Mouse (Mus musculus) layer of hippocampus, postnatal 14 days (tissue): Measurements from ENCODE around the gene Trim28. TPM values are rescaled to one million over a fixed set of nuclear protein-coding genes. Genes with fewer than 3 reads are reported as not detected.

Experiments
- DNase-seq, 2 experiments: peaks; one replicate each; pipeline ENCODE4 v3.0.0; 2021 to 2022; ENCODE audit warnings: low spot score in 2 of 2, mixed read lengths in 1 of 2
- total RNA-seq, 2 experiments: library from RNA; stranded (reverse); gene quantifications; 2 replicates each; pipeline ENCODE4 v1.2.3; 2021

The Trim28 gene
- total RNA-seq, 2 experiments from 2014 or later: 236 to 244 TPM

GRCm38 (mm10) chr7:13032541-13032940 is 33.6 kb downstream of the Trim28 start:
- DNase-seq: no peak

GRCm38 (mm10) chr7:13033451-13034147 is 34.7 kb downstream of the Trim28 start:
- no peak for DNase-seq

- DNase-seq: peak; percentile 98 to 99
Measured at GRCm38 (mm10) chr7:13034148-13034977, 35.4 kb downstream of the Trim28 start, which contains the start of gene Chmp2a. TSS of gene Chmp2a (minus strand) at chr7:13034807.

- no peak for DNase-seq
Measured at GRCm38 (mm10) chr7:13035211-13035855, 36.4 kb downstream of the Trim28 start.

- no peak for DNase-seq
Measured at GRCm38 (mm10) chr7:13036806-13037205, 37.9 kb downstream of the Trim28 start.

- no peak for DNase-seq
Measured at GRCm38 (mm10) chr7:13037366-13037765, 38.5 kb downstream of the Trim28 start.

GRCm38 (mm10) chr7:13037901-13038555 is 39.1 kb downstream of the Trim28 start, which contains the start of gene Ube2m:
TSS of gene Ube2m (minus strand) at chr7:13038275.
- DNase-seq: peak; percentile 100

GRCm38 (mm10) chr7:13038621-13039169 is 39.8 kb downstream of the Trim28 start:
- no peak for DNase-seq

- DNase-seq: no peak
Measured at GRCm38 (mm10) chr7:13039181-13039580, 40.3 kb downstream of the Trim28 start.

- no peak for DNase-seq
Measured at GRCm38 (mm10) chr7:13041256-13041655, 42.3 kb downstream of the Trim28 start.

- DNase-seq: no peak
Measured at GRCm38 (mm10) chr7:13042511-13042910, 43.6 kb downstream of the Trim28 start.

GRCm38 (mm10) chr7:13043120-13043444 is 44.2 kb downstream of the Trim28 start:
- no peak for DNase-seq

GRCm38 (mm10) chr7:13043445-13044253 is 44.7 kb downstream of the Trim28 start:
- DNase-seq: peak in 1 of 2 experiments; percentile 52

- no peak for DNase-seq
Measured at GRCm38 (mm10) chr7:13044254-13044625, 45.3 kb downstream of the Trim28 start.

- no peak for DNase-seq
Measured at GRCm38 (mm10) chr7:13046084-13046483, 47.2 kb downstream of the Trim28 start.

- no peak for DNase-seq
Measured at GRCm38 (mm10) chr7:13053001-13053400, 54.1 kb downstream of the Trim28 start.

GRCm38 (mm10) chr7:13053501-13053900 is 54.6 kb downstream of the Trim28 start:
- peak in 1 of 2 experiments; percentile 15 for DNase-seq

GRCm38 (mm10) chr7:13053961-13054286 is 55.0 kb downstream of the Trim28 start:
- no peak for DNase-seq

GRCm38 (mm10) chr7:13054287-13055010 is 55.5 kb downstream of the Trim28 start, which contains the start of gene Mzf1:
TSS of gene Mzf1 (minus strand) at chr7:13054764.
- peak; percentile 98 for DNase-seq
